In the genomic region with DNA sequence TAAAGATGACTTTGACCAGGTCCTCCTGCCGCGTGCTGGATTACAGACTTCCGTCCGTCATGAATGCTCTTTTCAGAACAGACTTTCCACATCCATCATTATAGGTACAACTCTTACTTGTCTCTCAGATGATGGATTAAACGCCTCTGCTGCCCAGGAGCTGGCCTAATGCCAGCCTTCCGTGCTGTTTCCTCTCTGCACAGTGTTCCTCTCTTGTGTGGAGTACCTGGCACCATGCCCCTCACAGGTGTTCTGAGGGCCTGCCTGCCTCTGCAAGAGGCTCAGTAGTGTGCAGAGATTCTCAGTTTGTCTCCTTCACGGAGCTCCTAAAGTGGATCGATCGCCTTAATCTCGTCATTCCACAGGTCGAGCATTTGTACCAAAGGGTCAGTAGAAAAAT, we compare ENCODE assay signal across 10 mouse cellular contexts. TPM values are rescaled to one million over a fixed set of nuclear protein-coding genes. Genes with fewer than 3 reads are reported as not detected.
A peak's percentile ranks its signal among the peaks of the same experiment; 100 is the strongest.
DNase-seq lines count a peak whose midpoint lies in the region; ATAC-seq lines count a peak whose summit lies in the region.
"Had no signal": no experiment of that assay in that cellular context is flagged by ENCODE, and none has a peak within 500 bp of the region (broad histone marks: within the 10 kb centered on the region; RNA-seq: fewer than 3 reads in every experiment).

No protein-coding gene starts in this region.

- no peaks in the 10 kb centered on the region for H3K9me3 ChIP-seq in kidney, embryonic 15.5 days (replicated peaks)
- H3K9me3 ChIP-seq in lung, embryonic 15.5 days: no peaks in the 10 kb centered on the region

- 74% methylated on average over 11 of the region's 11 CpGs for WGBS in kidney, embryonic 15.5 days
- 51% methylated on average over 11 of the region's 11 CpGs for WGBS in lung, embryonic 15.5 days

- H3K27ac ChIP-seq in kidney, embryonic 15.5 days: no peak overlapping the region
- H3K27ac ChIP-seq in lung, embryonic 15.5 days: peak overlapping the region; percentile 75
- H3K27ac ChIP-seq: macrophage had no signal

- DNase-seq in adrenal gland, postnatal 10 days: peak; percentile 43
- no peak for DNase-seq in adrenal gland, postnatal 4 days (ENCODE audit: low spot score in 2 of 2)
- DNase-seq in kidney, adult 11 months: peak; percentile 30
- DNase-seq in cerebellum, adult 9-11 months: peak; percentile 84
- DNase-seq in frontal cortex, postnatal 25 days (ENCODE audit: low spot score in 2 of 2): no peak
- no peak for DNase-seq in c-Kit-positive CD71-positive TER-119-positive erythroid progenitor cells, embryonic 14.5 days (ENCODE audit: low spot score)

- 0 out of 2 replicates have a peak, but pooled peaks cover 3% of the 10 kb centered on the region for H3K27me3 ChIP-seq in kidney, embryonic 15.5 days
- H3K27me3 ChIP-seq in lung, embryonic 15.5 days: no peaks in the 10 kb centered on the region

- H3K4me2 ChIP-seq in kidney, embryonic 15.5 days: no peak overlapping the region
- H3K4me2 ChIP-seq in lung, embryonic 15.5 days: no peak overlapping the region

- no peak overlapping the region for H3K4me3 ChIP-seq in kidney, embryonic 15.5 days (replicated peaks)
- H3K4me3 ChIP-seq in lung, embryonic 15.5 days: no peak overlapping the region

- H3K36me3 ChIP-seq in kidney, embryonic 15.5 days: no peaks in the 10 kb centered on the region
- H3K36me3 ChIP-seq in lung, embryonic 15.5 days: no peaks in the 10 kb centered on the region

- H3K9ac ChIP-seq in kidney, embryonic 15.5 days: no peak overlapping the region
- H3K9ac ChIP-seq in lung, embryonic 15.5 days: no peak overlapping the region

- no peaks in the 10 kb centered on the region for H3K4me1 ChIP-seq in kidney, embryonic 15.5 days
- peaks cover 24% of the 10 kb centered on the region for H3K4me1 ChIP-seq in lung, embryonic 15.5 days

- ATAC-seq in kidney, embryonic 15.5 days (replicated peaks; ENCODE audit: low FRiP score): no peak
- ATAC-seq in lung, embryonic 15.5 days (ENCODE audit: borderline replicate concordance, extremely low read depth, low FRiP score, low TSS enrichment): peak; percentile 84

RNA-seq across cellular contexts. Expression of gene Ubtf, which starts 19.7 kb away (rescaled TPM):
- 100 to 1,000 TPM in 1 of 2 experiments, 10 to 100 TPM in 1; 96.3 to 100 TPM for total RNA-seq in adrenal gland, postnatal 10 days (2021)
- total RNA-seq in adrenal gland, postnatal 4 days (2021): 100 to 1,000 TPM; 136 to 152 TPM
- polyA plus RNA-seq in kidney, embryonic 15.5 days (2015; fragmentation: Nextera tagmentation; extraction: Ambion mirVana): 95.3 and 100 TPM in 2 replicates
- polyA plus RNA-seq in lung, embryonic 15.5 days (2015; fragmentation: Nextera tagmentation; extraction: Ambion mirVana): 83.5 and 86.1 TPM in 2 replicates

RNA-seq across cellular contexts. Expression of gene Slc4a1, which starts 26.8 kb away (rescaled TPM):
- total RNA-seq in adrenal gland, postnatal 10 days (2021): 10 to 100 TPM; 26.6 to 64.2 TPM
- total RNA-seq in adrenal gland, postnatal 4 days (2021): 100 to 1,000 TPM in 1 of 2 experiments, 10 to 100 TPM in 1; 75.5 to 140 TPM
- polyA plus RNA-seq in kidney, embryonic 15.5 days (2015; fragmentation: Nextera tagmentation; extraction: Ambion mirVana): 12.8 and 20.2 TPM in 2 replicates
- 10.1 and 14.0 TPM in 2 replicates for polyA plus RNA-seq in lung, embryonic 15.5 days (2015; fragmentation: Nextera tagmentation; extraction: Ambion mirVana)
- polyA plus RNA-seq: macrophage had no signal

RNA-seq across cellular contexts. Expression of gene Atxn7l3, which starts 42.8 kb away (rescaled TPM):
- total RNA-seq in adrenal gland, postnatal 10 days (2021): 10 to 100 TPM; 47.2 to 51.3 TPM
- total RNA-seq in adrenal gland, postnatal 4 days (2021): 10 to 100 TPM; 58.3 to 58.7 TPM
- polyA plus RNA-seq in kidney, embryonic 15.5 days (2015; fragmentation: Nextera tagmentation; extraction: Ambion mirVana): 12.3 and 14.0 TPM in 2 replicates
- 13.3 and 13.6 TPM in 2 replicates for polyA plus RNA-seq in lung, embryonic 15.5 days (2015; fragmentation: Nextera tagmentation; extraction: Ambion mirVana)

RNA-seq across cellular contexts. Expression of gene Rundc3a, which starts 54.0 kb away (rescaled TPM):
- total RNA-seq in adrenal gland, postnatal 10 days (2021): 10 to 100 TPM; 21.2 to 34.3 TPM
- total RNA-seq in adrenal gland, postnatal 4 days (2021): 10 to 100 TPM; 59.3 to 61.2 TPM
- 2.5 and 4.9 TPM in 2 replicates for polyA plus RNA-seq in kidney, embryonic 15.5 days (2015; fragmentation: Nextera tagmentation; extraction: Ambion mirVana)
- 1.6 and 2.0 TPM in 2 replicates for polyA plus RNA-seq in lung, embryonic 15.5 days (2015; fragmentation: Nextera tagmentation; extraction: Ambion mirVana)
- total RNA-seq: granulocyte monocyte progenitor cell, adult 5-6 weeks had no signal

RNA-seq across cellular contexts. Expression of gene Tmub2, which starts 54.5 kb away (rescaled TPM):
- 10 to 100 TPM; 36.6 to 41.1 TPM for total RNA-seq in adrenal gland, postnatal 10 days (2021)
- total RNA-seq in adrenal gland, postnatal 4 days (2021): 10 to 100 TPM; 56.5 to 58.3 TPM
- polyA plus RNA-seq in kidney, embryonic 15.5 days (2015; fragmentation: Nextera tagmentation; extraction: Ambion mirVana): 48.9 and 57.9 TPM in 2 replicates
- 48.7 and 51.4 TPM in 2 replicates for polyA plus RNA-seq in lung, embryonic 15.5 days (2015; fragmentation: Nextera tagmentation; extraction: Ambion mirVana)

Comparison
In these comparisons a context has a peak if more than half of its experiments do, and no peak if none do; other contexts are left out.
1. DNase-seq: peak in adrenal gland, postnatal 10 days (single experiment), kidney, adult 11 months (single experiment) and cerebellum, adult 9-11 months (single experiment); none in adrenal gland, postnatal 4 days (0 of 2), frontal cortex, postnatal 25 days (0 of 2) and c-Kit-positive CD71-positive TER-119-positive erythroid progenitor cells, embryonic 14.5 days (single experiment).